Mouse (Mus musculus): ENCODE measurements around the gene Ncmap. TPM values are rescaled to one million over a fixed set of nuclear protein-coding genes. Genes with fewer than 3 reads are reported as not detected.

Gene Ncmap
- total and polyA plus RNA-seq, 3 experiments = not detected

DNA sequence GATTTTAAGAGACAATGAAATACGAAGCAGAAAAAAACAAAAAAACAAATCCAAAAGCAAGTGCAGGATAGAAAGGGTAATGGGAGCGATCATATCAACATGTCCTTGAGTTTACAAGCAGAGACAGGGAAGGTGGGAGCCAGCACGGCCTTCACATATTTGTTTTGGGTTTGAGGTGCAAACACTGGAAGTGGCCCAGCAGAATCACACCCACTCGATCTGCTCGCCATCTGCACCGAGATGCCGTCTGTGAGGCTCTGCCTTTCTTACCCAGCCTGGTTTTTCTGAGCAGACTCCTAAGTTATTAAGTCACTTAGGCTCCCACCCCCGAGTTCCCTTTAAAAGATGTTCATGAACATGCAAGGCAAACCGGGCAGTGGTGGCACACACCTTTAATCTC, 27.6 kb upstream of the Ncmap start:
- Histone ChIP-seq H3K4me2 (ENCODE audit: insufficient read depth, low read depth, poor library complexity, severe bottlenecking) (no peak overlapping the region), H3K27me3 (replicated peaks) (no peaks in the 10 kb centered on the region), H3K27ac (ENCODE audit: insufficient read depth, low read depth) (no peak overlapping the region), H3K4me3 (replicated peaks in 1 of 3; ENCODE audit: low read depth in 2 of 3, low read length in 2 of 3, poor library complexity in 1 of 3) (no peak overlapping the region), H3K36me3 (replicated peaks in 1 of 2; ENCODE audit: control insufficient read depth in 1 of 2, insufficient read depth in 1 of 2, low read length in 1 of 2) (peaks cover 0 to 6% of the 10 kb centered on the region in 2 experiments), H3K79me2 (replicated peaks; ENCODE audit: control insufficient read depth, extremely low read depth, insufficient read depth, poor library complexity, severe bottlenecking) (no peaks in the 10 kb centered on the region), H3K4me1 (ENCODE audit: control insufficient read depth in 1 of 2, insufficient read depth in 2 of 2) (peaks cover 0 to 6% of the 10 kb centered on the region in 2 experiments; a peak in 1 of 4 replicates), H3K9ac (ENCODE audit: insufficient read depth, low read depth) (no peak overlapping the region), H3K9me3 (replicated peaks; ENCODE audit: low read length) (no peaks in the 10 kb centered on the region)
- DNase-seq (ENCODE audit: extremely low read depth) = no peak
- TF ChIP-seq ZMIZ1 (IDR thresholded peaks at IDR 0.05; ENCODE audit: low read depth, low read length) (no peak), MAX (IDR thresholded peaks at IDR 0.05; ENCODE audit: low read length) (no peak), SIN3A (IDR thresholded peaks at IDR 0.05; ENCODE audit: low read length) (no peak), JUN (IDR thresholded peaks at IDR 0.05; ENCODE audit: insufficient read depth, low read depth, low read length) (no peak), ETS1 (conservative IDR thresholded peaks at IDR 0.05; ENCODE audit: low read depth, low read length) (no peak), MXI1 (IDR thresholded peaks at IDR 0.05; ENCODE audit: low read depth, low read length) (no peak), IRF4 (IDR thresholded peaks at IDR 0.05; ENCODE audit: low read depth, low read length) (no peak), POLR2AphosphoS2 (IDR thresholded peaks at IDR 0.05; ENCODE audit: low read depth, low read length) (no peak), TCF12 (IDR thresholded peaks at IDR 0.05; ENCODE audit: low read depth, low read length) (no peak), RCOR1 (conservative IDR thresholded peaks at IDR 0.05; ENCODE audit: low read depth, low read length) (no peak), NELFE (IDR thresholded peaks at IDR 0.05; ENCODE audit: low read depth, low read length) (no peak)
- dilution Hi-C loops (cut with MboI; ENCODE audit: extremely low pct_ligation_motif_present, extremely low pct_unique_long_range_greater_than_20kb, low sequenced_read_pairs) (no loop called here), in situ Hi-C loops (cut with MboI; ENCODE audit: low pct_ligation_motif_present, low pct_unique_long_range_greater_than_20kb, low sequenced_read_pairs) (no loop called here)

DNA sequence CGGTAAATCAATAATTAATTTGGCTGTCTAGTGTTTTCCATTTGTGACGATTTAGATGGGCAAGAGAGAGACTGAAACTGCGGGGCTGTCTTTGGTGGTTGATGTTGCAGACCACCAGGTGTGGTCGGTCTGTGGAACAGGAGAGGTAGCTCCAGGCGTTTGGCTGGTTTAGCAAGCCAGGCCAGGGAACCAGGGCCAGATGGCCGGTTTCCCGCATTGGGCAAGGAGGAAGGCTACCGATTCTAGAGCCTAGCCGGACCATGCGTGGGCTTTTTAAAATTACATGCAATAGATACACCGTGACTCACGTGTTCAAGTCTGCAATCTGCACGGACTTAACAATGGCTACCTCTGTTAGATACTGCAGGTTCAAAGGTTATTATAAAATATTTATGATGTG, 22.9 kb upstream of the Ncmap start:
- H3K4me1 ChIP-seq (ENCODE audit: control insufficient read depth in 1 of 2, insufficient read depth in 2 of 2) = peaks cover 0 to 17% of the 10 kb centered on the region in 2 experiments; a peak in 2 of 4 replicates
- TF ChIP-seq SMC3 (IDR thresholded peaks at IDR 0.05; ENCODE audit: low read depth, low read length) (no peak), ZNF384 (IDR thresholded peaks at IDR 0.05; ENCODE audit: low read depth, low read length) (no peak), RAD21 (IDR thresholded peaks at IDR 0.05; ENCODE audit: low read depth, low read length) (no peak), HCFC1 (IDR thresholded peaks at IDR 0.05; ENCODE audit: low read depth, low read length) (no peak), JUND (conservative IDR thresholded peaks at IDR 0.05; ENCODE audit: low read depth, low read length) (no peak), CTCF (conservative IDR thresholded peaks at IDR 0.05 in 1 of 2, IDR thresholded peaks at IDR 0.05 in 1 of 2; ENCODE audit: low read depth in 2 of 2, low read length in 2 of 2) (no peak), KAT2A (IDR thresholded peaks at IDR 0.05; ENCODE audit: insufficient replicate concordance, low read length) (no peak), EP300 (IDR thresholded peaks at IDR 0.05; ENCODE audit: low read length) (no peak), ZC3H11A (IDR thresholded peaks at IDR 0.05; ENCODE audit: low read depth, low read length) (no peak), MAX (IDR thresholded peaks at IDR 0.05; ENCODE audit: low read length) (no peak), TBP (conservative IDR thresholded peaks at IDR 0.05; ENCODE audit: low read depth, low read length) (no peak), MEF2A (IDR thresholded peaks at IDR 0.05; ENCODE audit: borderline replicate concordance, low read depth, low read length) (no peak), UBTF (IDR thresholded peaks at IDR 0.05; ENCODE audit: low read depth, low read length) (no peak), IRF4 (IDR thresholded peaks at IDR 0.05; ENCODE audit: low read depth, low read length) (no peak), ELF1 (IDR thresholded peaks at IDR 0.05; ENCODE audit: low read depth, low read length) (no peak), ZKSCAN1 (IDR thresholded peaks at IDR 0.05; ENCODE audit: borderline replicate concordance, low read depth, low read length) (no peak), MAFK (IDR thresholded peaks at IDR 0.05; ENCODE audit: insufficient replicate concordance, low read length) (no peak), MYC (IDR thresholded peaks at IDR 0.05; ENCODE audit: low read depth, low read length) (no peak), NRF1 (IDR thresholded peaks at IDR 0.05; ENCODE audit: low read depth, low read length) (no peak)
- no peak overlapping the region for H3K9ac ChIP-seq (ENCODE audit: insufficient read depth, low read depth)
- no peaks in the 10 kb centered on the region for H3K79me2 ChIP-seq (replicated peaks; ENCODE audit: control insufficient read depth, extremely low read depth, insufficient read depth, poor library complexity, severe bottlenecking)
- no peaks in the 10 kb centered on the region for H3K9me3 ChIP-seq (replicated peaks; ENCODE audit: low read length)
- no peak overlapping the region for H3K4me3 ChIP-seq (replicated peaks in 1 of 3; ENCODE audit: low read depth in 2 of 3, low read length in 2 of 3, poor library complexity in 1 of 3)
- no peak overlapping the region for H3K4me2 ChIP-seq (ENCODE audit: insufficient read depth, low read depth, poor library complexity, severe bottlenecking)
- no peak for DNase-seq (ENCODE audit: extremely low read depth)
- H3K27ac ChIP-seq (ENCODE audit: insufficient read depth, low read depth) = no peak overlapping the region
- H3K27me3 ChIP-seq (replicated peaks) = no peaks in the 10 kb centered on the region
- H3K36me3 ChIP-seq (replicated peaks in 1 of 2; ENCODE audit: control insufficient read depth in 1 of 2, insufficient read depth in 1 of 2, low read length in 1 of 2) = peaks cover 5 to 21% of the 10 kb centered on the region in 2 experiments
- in situ Hi-C loops (cut with MboI; ENCODE audit: low pct_ligation_motif_present, low pct_unique_long_range_greater_than_20kb, low sequenced_read_pairs) = no loop called here
- dilution Hi-C loops (cut with MboI; ENCODE audit: extremely low pct_ligation_motif_present, extremely low pct_unique_long_range_greater_than_20kb, low sequenced_read_pairs) = no loop called here

Measured in CH12.LX (cell line).